Mouse (Mus musculus): ENCODE results near the gene Nufip1. TPM values are rescaled to one million over a fixed set of nuclear protein-coding genes. Genes with fewer than 3 reads are reported as not detected.

Nufip1 gene
- 11.3 and 12.1 TPM in 2 replicates for polyA plus RNA-seq (2016; fragmentation: Nextera tagmentation; extraction: Ambion mirVana)

- WGBS (ENCODE audit: insufficient replicate concordance) = under 1% methylated on average over 69 of the region's 69 CpGs
- Histone ChIP-seq H3K27me3 (replicated peaks) (no peaks in the 10 kb centered on the region), H3K4me1 (peaks cover 28% of the 10 kb centered on the region), H3K36me3 (peaks cover 37% of the 10 kb centered on the region), H3K9me3 (replicated peaks) (no peaks in the 10 kb centered on the region), H3K4me3 (peak within 1 kb of the TSS; percentile 83), H3K9ac (peak within 1 kb of the TSS; percentile 82), H3K27ac (peak within 1 kb of the TSS; percentile 77), H3K4me2 (peak within 1 kb of the TSS; percentile 84)
- peak; percentile 98 for ATAC-seq
These were observed at the start of gene Nufip1, which contains the start of gene Gpalpp1 for GRCm38 (mm10) chr14:76110396-76111221. Gene Nufip1, plus strand, starts transcription at chr14:76110891. Gene Gpalpp1, minus strand, starts transcription at chr14:76110760.

- no peak overlapping the region for H3K9ac ChIP-seq
- H3K27ac ChIP-seq = no peak overlapping the region
- H3K36me3 ChIP-seq = no peaks in the 10 kb centered on the region
- H3K4me2 ChIP-seq = no peak overlapping the region
- ATAC-seq = no peak
- no peak overlapping the region for H3K4me3 ChIP-seq
- H3K9me3 ChIP-seq (replicated peaks) = no peaks in the 10 kb centered on the region
- no peaks in the 10 kb centered on the region for H3K4me1 ChIP-seq
- 52% methylated on average over 1 of the region's 1 CpGs for WGBS (ENCODE audit: insufficient replicate concordance)
- no peaks in the 10 kb centered on the region for H3K27me3 ChIP-seq (replicated peaks)
These were observed 43.5 kb upstream of the Nufip1 start for GRCm38 (mm10) chr14:76067237-76067636.

- Histone ChIP-seq H3K4me2 (no peak overlapping the region), H3K9me3 (replicated peaks) (no peaks in the 10 kb centered on the region)
- no peak for ATAC-seq
These were observed 42.4 kb upstream of the Nufip1 start for GRCm38 (mm10) chr14:76068296-76068695.

GRCm38 (mm10) chr14:76069296-76069695 is 41.4 kb upstream of the Nufip1 start:
- H3K27me3 ChIP-seq (replicated peaks) = no peaks in the 10 kb centered on the region
- H3K36me3 ChIP-seq = no peaks in the 10 kb centered on the region
- no peak for ATAC-seq
- no peak overlapping the region for H3K27ac ChIP-seq
- no peak overlapping the region for H3K9ac ChIP-seq
- 69% methylated on average over 4 of the region's 4 CpGs for WGBS (ENCODE audit: insufficient replicate concordance)
- H3K4me3 ChIP-seq = no peak overlapping the region
- H3K4me1 ChIP-seq = no peaks in the 10 kb centered on the region
- H3K9me3 ChIP-seq (replicated peaks) = no peaks in the 10 kb centered on the region
- H3K4me2 ChIP-seq = no peak overlapping the region

More at GRCm38 (mm10) chr14:76068296-76068695, 42.4 kb upstream of the Nufip1 start:
- H3K4me1 ChIP-seq = no peaks in the 10 kb centered on the region
- no peaks in the 10 kb centered on the region for H3K36me3 ChIP-seq
- no peak overlapping the region for H3K27ac ChIP-seq
- H3K4me3 ChIP-seq = no peak overlapping the region
- WGBS (ENCODE audit: insufficient replicate concordance) = 56% methylated on average over 4 of the region's 4 CpGs
- no peaks in the 10 kb centered on the region for H3K27me3 ChIP-seq (replicated peaks)
- H3K9ac ChIP-seq = no peak overlapping the region

GRCm38 (mm10) chr14:76072626-76073025 is 38.1 kb upstream of the Nufip1 start:
- H3K36me3 ChIP-seq = no peaks in the 10 kb centered on the region
- WGBS (ENCODE audit: insufficient replicate concordance) = 56% methylated on average over 2 of the region's 2 CpGs

GRCm38 (mm10) chr14:76074206-76074605 is 36.5 kb upstream of the Nufip1 start:
- Histone ChIP-seq H3K4me3 (no peak overlapping the region), H3K27ac (no peak overlapping the region), H3K27me3 (replicated peaks) (0 out of 2 replicates have a peak, but pooled peaks cover 6% of the 10 kb centered on the region), H3K4me2 (no peak overlapping the region), H3K9ac (no peak overlapping the region), H3K9me3 (replicated peaks) (no peaks in the 10 kb centered on the region), H3K4me1 (no peaks in the 10 kb centered on the region), H3K36me3 (no peaks in the 10 kb centered on the region)
- ATAC-seq = no peak
- 53% methylated on average over 1 of the region's 1 CpGs for WGBS (ENCODE audit: insufficient replicate concordance)

More at GRCm38 (mm10) chr14:76072626-76073025, 38.1 kb upstream of the Nufip1 start:
- Histone ChIP-seq H3K9ac (no peak overlapping the region), H3K9me3 (replicated peaks) (no peaks in the 10 kb centered on the region), H3K4me2 (no peak overlapping the region), H3K4me1 (no peaks in the 10 kb centered on the region), H3K4me3 (no peak overlapping the region), H3K27me3 (replicated peaks) (no peaks in the 10 kb centered on the region), H3K27ac (no peak overlapping the region)
- ATAC-seq = no peak

GRCm38 (mm10) chr14:76075721-76076120 is 35.0 kb upstream of the Nufip1 start:
- no peak overlapping the region for H3K9ac ChIP-seq
- H3K27me3 ChIP-seq (replicated peaks) = 0 out of 2 replicates have a peak, but pooled peaks cover 6% of the 10 kb centered on the region
- 55% methylated on average over 4 of the region's 4 CpGs for WGBS (ENCODE audit: insufficient replicate concordance)
- no peak overlapping the region for H3K27ac ChIP-seq
- no peaks in the 10 kb centered on the region for H3K4me1 ChIP-seq
- no peak overlapping the region for H3K4me3 ChIP-seq
- no peak overlapping the region for H3K4me2 ChIP-seq
- no peaks in the 10 kb centered on the region for H3K9me3 ChIP-seq (replicated peaks)
- no peak for ATAC-seq
- H3K36me3 ChIP-seq = no peaks in the 10 kb centered on the region

GRCm38 (mm10) chr14:76076602-76077001 is 34.1 kb upstream of the Nufip1 start:
- H3K9ac ChIP-seq = no peak overlapping the region

GRCm38 (mm10) chr14:76077088-76077491 is 33.6 kb upstream of the Nufip1 start:
- no peak overlapping the region for H3K27ac ChIP-seq
- no peak overlapping the region for H3K4me3 ChIP-seq
- ATAC-seq = no peak
- H3K4me1 ChIP-seq = no peaks in the 10 kb centered on the region
- no peak overlapping the region for H3K9ac ChIP-seq
- H3K27me3 ChIP-seq (replicated peaks) = 0 out of 2 replicates have a peak, but pooled peaks cover 6% of the 10 kb centered on the region
- H3K36me3 ChIP-seq = no peaks in the 10 kb centered on the region
- no peaks in the 10 kb centered on the region for H3K9me3 ChIP-seq (replicated peaks)
- 41% methylated on average over 9 of the region's 9 CpGs for WGBS (ENCODE audit: insufficient replicate concordance)
- no peak overlapping the region for H3K4me2 ChIP-seq

More at GRCm38 (mm10) chr14:76076602-76077001, 34.1 kb upstream of the Nufip1 start:
- no peak overlapping the region for H3K4me2 ChIP-seq
- no peak for ATAC-seq
- H3K9me3 ChIP-seq (replicated peaks) = no peaks in the 10 kb centered on the region
- no peak overlapping the region for H3K4me3 ChIP-seq
- no peaks in the 10 kb centered on the region for H3K36me3 ChIP-seq
- 63% methylated on average over 4 of the region's 4 CpGs for WGBS (ENCODE audit: insufficient replicate concordance)
- H3K27ac ChIP-seq = no peak overlapping the region
- no peaks in the 10 kb centered on the region for H3K4me1 ChIP-seq
- H3K27me3 ChIP-seq (replicated peaks) = 0 out of 2 replicates have a peak, but pooled peaks cover 6% of the 10 kb centered on the region

GRCm38 (mm10) chr14:76081451-76081850 is 29.2 kb upstream of the Nufip1 start:
- Histone ChIP-seq H3K9ac (no peak overlapping the region), H3K9me3 (replicated peaks) (no peaks in the 10 kb centered on the region), H3K4me1 (0 out of 2 replicates have a peak, but pooled peaks cover 5% of the 10 kb centered on the region), H3K36me3 (no peaks in the 10 kb centered on the region), H3K4me3 (no peak overlapping the region), H3K27ac (no peak overlapping the region), H3K4me2 (no peak overlapping the region), H3K27me3 (replicated peaks) (0 out of 2 replicates have a peak, but pooled peaks cover 6% of the 10 kb centered on the region)
- WGBS (ENCODE audit: insufficient replicate concordance) = 61% methylated on average over 11 of the region's 11 CpGs
- ATAC-seq = no peak

- Histone ChIP-seq H3K4me3 (no peak overlapping the region), H3K9ac (no peak overlapping the region), H3K36me3 (no peaks in the 10 kb centered on the region), H3K4me2 (no peak overlapping the region), H3K27ac (no peak overlapping the region), H3K27me3 (replicated peaks) (0 out of 2 replicates have a peak, but pooled peaks cover 6% of the 10 kb centered on the region), H3K9me3 (replicated peaks) (no peaks in the 10 kb centered on the region), H3K4me1 (0 out of 2 replicates have a peak, but pooled peaks cover 5% of the 10 kb centered on the region)
- WGBS (ENCODE audit: insufficient replicate concordance) = 64% methylated on average over 13 of the region's 13 CpGs
- ATAC-seq = no peak
These were observed 28.5 kb upstream of the Nufip1 start for GRCm38 (mm10) chr14:76082086-76082636.

GRCm38 (mm10) chr14:76084188-76084587 is 26.5 kb upstream of the Nufip1 start:
- Histone ChIP-seq H3K9me3 (replicated peaks) (no peaks in the 10 kb centered on the region), H3K27ac (no peak overlapping the region), H3K4me2 (no peak overlapping the region), H3K27me3 (replicated peaks) (no peaks in the 10 kb centered on the region), H3K9ac (no peak overlapping the region), H3K4me1 (0 out of 2 replicates have a peak, but pooled peaks cover 5% of the 10 kb centered on the region), H3K4me3 (no peak overlapping the region), H3K36me3 (peaks cover 8% of the 10 kb centered on the region)
- ATAC-seq = no peak
- 67% methylated on average over 3 of the region's 3 CpGs for WGBS (ENCODE audit: insufficient replicate concordance)

Measured in liver, embryonic 12.5 days (tissue).